Mouse (Mus musculus): ENCODE measurements around the gene Rasl10a. TPM values are rescaled to one million over a fixed set of nuclear protein-coding genes. Genes with fewer than 3 reads are reported as not detected.

Gene Rasl10a
- polyA plus RNA-seq (2015; fragmentation: Nextera tagmentation; extraction: Ambion mirVana) = 4.2 and 5.2 TPM in 2 replicates

- ATAC-seq (ENCODE audit: low FRiP score, low read depth) = no peak
- Histone ChIP-seq H3K27me3 (peaks cover 83% of the 10 kb centered on the region), H3K4me1 (peaks cover 70% of the 10 kb centered on the region), H3K36me3 (peaks cover 11% of the 10 kb centered on the region; the same call in 1 of the 2 replicates), H3K9me3 (no peaks in the 10 kb centered on the region), H3K9ac (peak within 1 kb of the TSS; percentile 74), H3K4me3 (peak within 1 kb of the TSS; percentile 56), H3K27ac (no peak within 1 kb of the TSS), H3K4me2 (replicated peaks) (peak within 1 kb of the TSS; percentile 94)
- WGBS = 3% methylated on average over 70 of the region's 77 CpGs
These were observed at the start of gene Rasl10a for GRCm38 (mm10) chr11:5057856-5058641. TSS of gene Rasl10a (plus strand) at chr11:5058128.

DNA sequence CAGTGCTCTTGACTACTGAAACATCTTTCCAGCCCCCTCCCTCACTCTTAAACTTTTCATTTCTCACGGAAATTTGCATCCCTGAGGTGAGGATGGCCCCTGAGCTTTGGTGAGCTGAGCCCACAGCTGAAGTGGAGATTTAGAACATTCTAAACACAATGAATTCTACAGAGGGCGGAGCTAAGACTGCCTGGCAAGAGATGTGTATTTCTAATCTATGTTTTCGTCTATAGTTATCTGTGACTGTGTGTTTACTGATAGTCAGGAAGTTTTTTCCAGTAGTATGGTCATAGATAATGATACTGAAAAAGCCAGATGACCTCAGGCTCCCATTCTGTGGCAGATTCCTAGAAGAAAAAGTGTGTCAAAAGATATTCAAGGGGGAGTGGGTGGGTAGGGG, 49.1 kb upstream of the Rasl10a start:
- no peaks in the 10 kb centered on the region for H3K9me3 ChIP-seq
- no peaks in the 10 kb centered on the region for H3K27me3 ChIP-seq
- H3K27ac ChIP-seq = no peak overlapping the region
- 0 out of 2 replicates have a peak, but pooled peaks cover 4% of the 10 kb centered on the region for H3K4me1 ChIP-seq
- 0 out of 2 replicates have a peak overlapping the region, but pooled peaks have one; percentile 4 for H3K9ac ChIP-seq
- ATAC-seq (ENCODE audit: low FRiP score, low read depth) = no peak
- WGBS = 84% methylated on average over 3 of the region's 3 CpGs
- no peak overlapping the region for H3K4me2 ChIP-seq (replicated peaks)
- peaks cover 31% of the 10 kb centered on the region for H3K36me3 ChIP-seq
- no peak overlapping the region for H3K4me3 ChIP-seq

GRCm38 (mm10) chr11:5009354-5010074, 48.4 kb upstream of the Rasl10a start:
- no peak overlapping the region for H3K4me2 ChIP-seq (replicated peaks)
- no peak for ATAC-seq (ENCODE audit: low FRiP score, low read depth)
- no peaks in the 10 kb centered on the region for H3K9me3 ChIP-seq
- 77% methylated on average over 3 of the region's 3 CpGs for WGBS
- H3K4me1 ChIP-seq = 0 out of 2 replicates have a peak, but pooled peaks cover 4% of the 10 kb centered on the region
- no peaks in the 10 kb centered on the region for H3K27me3 ChIP-seq
- no peak overlapping the region for H3K9ac ChIP-seq
- peaks cover 38% of the 10 kb centered on the region for H3K36me3 ChIP-seq
- H3K4me3 ChIP-seq = no peak overlapping the region
- no peak overlapping the region; the same call in 1 of the 2 replicates for H3K27ac ChIP-seq

- Histone ChIP-seq H3K27ac (no peak overlapping the region), H3K9me3 (no peaks in the 10 kb centered on the region), H3K4me3 (no peak overlapping the region), H3K36me3 (peaks cover 44% of the 10 kb centered on the region), H3K4me2 (replicated peaks) (no peak overlapping the region), H3K27me3 (no peaks in the 10 kb centered on the region), H3K9ac (no peak overlapping the region), H3K4me1 (0 out of 2 replicates have a peak, but pooled peaks cover 4% of the 10 kb centered on the region)
- 78% methylated on average over 1 of the region's 1 CpGs for WGBS
- no peak for ATAC-seq (ENCODE audit: low FRiP score, low read depth)
These were observed 47.7 kb upstream of the Rasl10a start for GRCm38 (mm10) chr11:5010205-5010604.

DNA sequence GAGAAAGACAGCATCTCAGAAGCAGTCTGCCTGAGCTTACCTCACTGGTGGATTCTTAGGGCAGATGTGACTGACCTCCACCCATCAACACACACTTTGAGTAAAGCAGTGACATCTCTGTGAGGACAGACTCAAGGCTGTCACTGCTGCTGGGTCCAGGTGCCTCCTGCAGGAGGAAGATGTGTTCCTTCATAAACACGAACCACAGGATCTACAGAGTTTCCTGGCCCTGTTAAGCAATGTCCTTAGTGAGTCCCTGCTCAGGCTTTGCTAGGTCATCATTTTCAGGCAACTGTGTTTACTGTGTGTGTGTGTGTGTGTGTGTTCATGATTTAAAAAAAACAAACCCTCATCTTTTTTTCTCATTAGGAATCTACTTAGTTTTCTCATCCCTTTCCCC, 46.4 kb upstream of the Rasl10a start:
- Histone ChIP-seq H3K27ac (no peak overlapping the region), H3K9ac (no peak overlapping the region), H3K36me3 (peaks cover 56% of the 10 kb centered on the region), H3K4me1 (0 out of 2 replicates have a peak, but pooled peaks cover 4% of the 10 kb centered on the region), H3K27me3 (no peaks in the 10 kb centered on the region), H3K4me2 (replicated peaks) (no peak overlapping the region), H3K4me3 (no peak overlapping the region), H3K9me3 (no peaks in the 10 kb centered on the region)
- ATAC-seq (ENCODE audit: low FRiP score, low read depth) = no peak
- 71% methylated on average over 1 of the region's 1 CpGs for WGBS

GRCm38 (mm10) chr11:5012213-5012715, 45.7 kb upstream of the Rasl10a start:
- ATAC-seq (ENCODE audit: low FRiP score, low read depth) = no peak
- H3K36me3 ChIP-seq = peaks cover 64% of the 10 kb centered on the region
- H3K4me2 ChIP-seq (replicated peaks) = no peak overlapping the region
- H3K9me3 ChIP-seq = no peaks in the 10 kb centered on the region
- H3K4me1 ChIP-seq = 0 out of 2 replicates have a peak, but pooled peaks cover under 1% of the 10 kb centered on the region
- 83% methylated on average over 5 of the region's 5 CpGs for WGBS
- no peak overlapping the region for H3K9ac ChIP-seq
- H3K4me3 ChIP-seq = no peak overlapping the region
- H3K27ac ChIP-seq = no peak overlapping the region
- no peaks in the 10 kb centered on the region for H3K27me3 ChIP-seq

GRCm38 (mm10) chr11:5015720-5016119, 42.2 kb upstream of the Rasl10a start:
- WGBS = 48% methylated on average over 2 of the region's 2 CpGs
- Histone ChIP-seq H3K27ac (no peak overlapping the region), H3K4me3 (no peak overlapping the region), H3K27me3 (no peaks in the 10 kb centered on the region), H3K9me3 (no peaks in the 10 kb centered on the region), H3K36me3 (peaks cover 89% of the 10 kb centered on the region), H3K9ac (no peak overlapping the region), H3K4me1 (no peaks in the 10 kb centered on the region), H3K4me2 (replicated peaks) (no peak overlapping the region)
- ATAC-seq (ENCODE audit: low FRiP score, low read depth) = no peak; the same call in 1 of the 2 replicates

GRCm38 (mm10) chr11:5016286-5016685, 41.6 kb upstream of the Rasl10a start:
- no peak for ATAC-seq (ENCODE audit: low FRiP score, low read depth)
- Histone ChIP-seq H3K9me3 (no peaks in the 10 kb centered on the region), H3K36me3 (peaks cover 88% of the 10 kb centered on the region), H3K9ac (no peak overlapping the region), H3K27ac (no peak overlapping the region), H3K4me1 (no peaks in the 10 kb centered on the region), H3K27me3 (no peaks in the 10 kb centered on the region), H3K4me3 (no peak overlapping the region), H3K4me2 (replicated peaks) (no peak overlapping the region)
- WGBS = 91% methylated on average over 5 of the region's 5 CpGs

- Histone ChIP-seq H3K4me3 (no peak overlapping the region), H3K9me3 (no peaks in the 10 kb centered on the region), H3K4me1 (no peaks in the 10 kb centered on the region), H3K27ac (no peak overlapping the region), H3K27me3 (no peaks in the 10 kb centered on the region), H3K4me2 (replicated peaks) (no peak overlapping the region), H3K9ac (no peak overlapping the region), H3K36me3 (peaks cover 81% of the 10 kb centered on the region)
- no peak for ATAC-seq (ENCODE audit: low FRiP score, low read depth)
- 66% methylated on average over 6 of the region's 6 CpGs for WGBS
These were observed 40.4 kb upstream of the Rasl10a start for GRCm38 (mm10) chr11:5017506-5017905.

DNA sequence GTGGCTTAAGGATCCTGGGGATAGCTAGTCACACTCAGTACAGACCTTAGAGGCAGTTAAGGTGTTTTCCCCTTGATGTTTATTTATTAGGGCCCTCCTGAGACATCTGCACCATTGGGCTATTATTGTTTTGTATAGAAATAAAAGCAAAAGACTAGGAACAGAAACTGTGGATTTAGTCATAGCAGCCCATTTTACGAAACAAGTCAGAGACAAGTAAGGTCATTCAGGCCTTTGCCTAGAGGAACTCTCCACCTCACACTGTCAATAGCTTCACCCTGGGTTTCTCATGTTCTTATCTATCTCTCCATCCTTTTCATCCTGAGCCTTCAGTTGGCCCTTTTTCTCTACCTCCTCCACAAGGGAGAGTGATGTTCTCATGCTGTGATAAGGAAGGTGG, 32.8 kb upstream of the Rasl10a start:
- H3K27ac ChIP-seq = no peak overlapping the region
- H3K4me1 ChIP-seq = no peaks in the 10 kb centered on the region
- no peaks in the 10 kb centered on the region for H3K9me3 ChIP-seq
- ATAC-seq (ENCODE audit: low FRiP score, low read depth) = no peak
- WGBS = 89% methylated on average over 1 of the region's 1 CpGs
- H3K36me3 ChIP-seq = peaks cover 81% of the 10 kb centered on the region
- no peaks in the 10 kb centered on the region for H3K27me3 ChIP-seq
- no peak overlapping the region for H3K4me3 ChIP-seq
- no peak overlapping the region for H3K4me2 ChIP-seq (replicated peaks)
- no peak overlapping the region for H3K9ac ChIP-seq

DNA sequence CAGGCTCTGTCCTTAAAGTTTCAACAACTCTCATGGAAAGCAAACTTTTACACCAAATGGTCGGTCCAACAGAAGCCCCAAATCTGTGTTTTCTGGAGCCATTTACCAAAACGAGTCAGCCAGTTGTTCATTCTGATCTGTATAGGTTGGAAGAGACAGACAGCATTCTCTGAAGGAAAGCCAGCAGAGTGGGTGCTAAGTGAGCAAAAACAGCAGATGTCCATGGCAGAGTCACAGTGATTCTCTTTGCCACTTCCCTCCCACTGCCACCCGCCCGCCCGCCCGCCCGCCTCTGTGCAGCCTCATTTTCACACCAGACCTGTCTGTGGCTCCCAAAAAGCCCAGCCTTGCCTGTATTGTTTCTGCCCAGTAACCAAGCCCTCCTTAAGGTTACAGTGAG, 29.7 kb upstream of the Rasl10a start:
- Histone ChIP-seq H3K4me3 (no peak overlapping the region), H3K4me2 (replicated peaks) (no peak overlapping the region), H3K36me3 (peaks cover 96% of the 10 kb centered on the region), H3K9me3 (no peaks in the 10 kb centered on the region), H3K4me1 (no peaks in the 10 kb centered on the region), H3K27me3 (no peaks in the 10 kb centered on the region), H3K9ac (no peak overlapping the region), H3K27ac (no peak overlapping the region)
- 96% methylated on average over 7 of the region's 7 CpGs for WGBS
- no peak for ATAC-seq (ENCODE audit: low FRiP score, low read depth)

DNA sequence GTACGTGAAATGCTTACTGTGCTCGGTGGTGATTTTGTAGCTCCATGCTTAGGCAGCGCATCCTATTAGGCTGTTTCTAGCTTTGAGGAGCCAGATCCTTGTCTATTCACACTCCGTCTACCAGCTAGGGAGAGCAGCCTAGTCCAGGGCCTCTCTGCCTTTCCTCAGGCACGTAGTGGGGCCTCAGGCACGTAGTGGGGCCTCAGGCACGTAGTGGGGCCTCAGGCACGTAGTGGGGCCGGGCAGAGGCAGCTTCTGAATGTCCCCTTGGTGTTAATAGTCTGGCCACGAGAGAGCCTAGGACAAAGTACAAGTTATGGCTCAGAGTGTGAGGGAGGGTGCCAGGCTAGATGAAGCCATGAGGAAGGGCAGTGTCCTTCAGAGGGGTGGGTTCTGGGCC, 25.2 kb upstream of the Rasl10a start:
- WGBS = 93% methylated on average over 10 of the region's 10 CpGs
- Histone ChIP-seq H3K27me3 (no peaks in the 10 kb centered on the region), H3K27ac (no peak overlapping the region), H3K9me3 (no peaks in the 10 kb centered on the region), H3K4me1 (no peaks in the 10 kb centered on the region), H3K4me2 (replicated peaks) (no peak overlapping the region), H3K36me3 (peaks cover 99% of the 10 kb centered on the region), H3K9ac (no peak overlapping the region), H3K4me3 (no peak overlapping the region)
- no peak for ATAC-seq (ENCODE audit: low FRiP score, low read depth)
